Mouse (Mus musculus): ENCODE measurements around the gene D130052B06Rik. TPM values are rescaled to one million over a fixed set of nuclear protein-coding genes. Genes with fewer than 3 reads are reported as not detected.

D130052B06Rik gene
- polyA plus RNA-seq, 1 experiment = not detected

DNA sequence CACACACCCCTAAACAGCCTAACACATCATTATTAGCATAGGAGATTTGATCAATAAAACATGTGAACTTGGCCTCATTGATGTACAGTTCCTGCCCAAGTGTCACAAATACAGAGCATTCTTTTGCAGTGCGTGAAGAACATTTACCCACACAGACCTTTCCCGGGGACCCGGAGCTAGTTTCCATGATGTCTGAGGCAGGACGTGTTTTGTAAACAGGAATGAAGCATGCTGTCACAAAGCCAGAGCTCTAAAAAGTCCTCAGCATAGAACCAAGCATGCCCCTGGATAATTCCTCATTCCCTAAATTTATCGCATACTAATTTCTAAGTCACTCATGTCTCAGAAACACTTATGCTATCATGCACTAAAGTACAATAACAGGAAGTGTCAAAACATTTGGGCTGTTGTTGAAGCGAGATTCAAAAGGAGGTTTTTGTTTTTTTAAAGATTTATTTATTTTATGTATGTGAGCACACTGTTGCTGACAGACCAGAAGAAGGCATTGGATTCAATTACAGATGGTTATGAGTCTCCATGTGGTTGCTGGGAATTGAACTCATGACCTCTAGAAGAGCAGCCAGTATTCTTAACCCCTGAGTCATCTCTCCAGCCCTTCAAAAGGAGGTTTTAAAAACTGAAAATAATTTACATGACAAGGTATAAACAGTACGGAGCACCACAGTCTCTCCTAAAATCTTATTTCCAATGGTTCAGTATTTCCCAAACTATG is 56.9 kb downstream of the D130052B06Rik start:
- H3K9me3 ChIP-seq (ENCODE audit: control insufficient read depth, low read length) = no peaks in the 10 kb centered on the region
- no peaks in the 10 kb centered on the region for H3K36me3 ChIP-seq (ENCODE audit: control insufficient read depth)
- no peaks in the 10 kb centered on the region for H3K27me3 ChIP-seq (ENCODE audit: control insufficient read depth)
- no peak overlapping the region for H3K4me3 ChIP-seq (replicated peaks)
- no peaks in the 10 kb centered on the region for H3K4me1 ChIP-seq (ENCODE audit: control insufficient read depth)
- TF ChIP-seq TAL1 (IDR thresholded peaks at IDR 0.05; ENCODE audit: low read length) (no peak), GATA1 (IDR thresholded peaks at IDR 0.05; ENCODE audit: low read length) (no peak)

DNA sequence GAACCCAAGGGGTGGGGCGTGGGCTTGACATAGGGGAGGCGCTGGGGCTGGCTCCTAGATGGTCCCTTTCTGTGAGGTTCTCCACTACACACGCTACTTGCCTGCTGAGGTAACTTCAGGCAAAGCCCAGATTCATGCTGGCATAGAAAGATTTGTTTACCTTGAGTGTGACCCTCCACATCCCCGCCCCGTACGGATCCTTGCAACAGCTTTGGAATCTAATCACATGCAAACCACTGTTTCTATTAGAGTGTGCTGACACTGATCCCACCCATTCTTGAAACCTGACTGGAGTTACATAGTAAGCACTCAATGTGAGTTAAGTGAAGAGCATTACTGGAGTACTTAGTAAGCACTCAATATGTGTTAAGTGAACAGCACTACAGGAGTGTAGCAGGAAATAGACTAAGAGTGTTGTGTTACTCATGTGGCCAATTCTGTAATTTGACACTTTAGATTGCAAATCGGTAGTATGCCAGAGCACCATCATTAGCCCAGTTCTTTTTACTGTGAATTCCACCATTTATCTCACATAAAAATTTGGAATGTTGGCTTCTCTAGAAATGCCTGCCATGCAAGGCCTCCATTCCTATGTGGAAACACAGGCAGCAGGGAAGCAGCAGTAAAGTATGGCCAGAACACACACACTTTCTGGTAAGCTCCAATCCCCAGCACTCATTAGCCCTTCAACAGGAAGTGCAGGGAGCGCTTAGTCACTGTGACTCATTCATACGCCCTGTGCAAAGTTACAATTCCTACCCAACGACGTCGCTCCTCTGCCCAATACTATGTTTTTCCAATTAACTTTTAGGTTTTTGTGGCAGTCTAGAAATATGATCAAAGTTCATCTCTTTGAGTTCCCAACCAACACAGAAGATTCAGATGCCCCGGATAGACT is 61.2 kb downstream of the D130052B06Rik start:
- TF ChIP-seq TAL1 (IDR thresholded peaks at IDR 0.05; ENCODE audit: low read length) = no peak
- TF ChIP-seq GATA1 (IDR thresholded peaks at IDR 0.05; ENCODE audit: low read length) = no peak
- Histone ChIP-seq H3K36me3 (ENCODE audit: control insufficient read depth) (no peaks in the 10 kb centered on the region), H3K4me3 (replicated peaks) (no peak overlapping the region)

DNA sequence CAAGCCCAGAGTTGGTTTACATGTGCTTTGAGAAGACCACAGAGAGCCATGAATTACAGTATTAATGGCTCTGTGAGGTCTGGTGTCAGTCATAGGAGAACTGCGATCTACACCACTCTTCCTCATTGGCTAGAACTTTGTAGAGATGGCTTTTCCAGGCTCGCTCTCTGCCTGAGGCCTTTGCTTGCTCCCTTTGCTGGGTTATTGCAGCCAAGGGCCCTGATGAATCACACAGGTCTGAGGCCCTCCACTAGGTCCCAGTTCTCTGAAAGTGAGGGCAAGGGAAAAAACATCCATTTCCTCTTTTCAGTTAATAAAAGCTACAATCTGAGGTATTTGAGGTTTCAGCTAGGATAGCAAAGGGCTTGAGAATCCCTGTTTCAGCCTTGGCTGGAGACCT is 64.5 kb downstream of the D130052B06Rik start:
- H3K27me3 ChIP-seq (ENCODE audit: control insufficient read depth) = no peaks in the 10 kb centered on the region
- H3K4me3 ChIP-seq (replicated peaks) = no peak overlapping the region
- no peaks in the 10 kb centered on the region for H3K9me3 ChIP-seq (ENCODE audit: control insufficient read depth, low read length)
- H3K4me1 ChIP-seq (ENCODE audit: control insufficient read depth) = no peaks in the 10 kb centered on the region
- H3K36me3 ChIP-seq (ENCODE audit: control insufficient read depth) = no peaks in the 10 kb centered on the region
- TF ChIP-seq TAL1 (IDR thresholded peaks at IDR 0.05; ENCODE audit: low read length) = no peak
- no peak for TF ChIP-seq GATA1 (IDR thresholded peaks at IDR 0.05; ENCODE audit: low read length)

More for the DNA sequence above, 61.2 kb downstream of the D130052B06Rik start:
- Histone ChIP-seq H3K27me3 (ENCODE audit: control insufficient read depth) (no peaks in the 10 kb centered on the region), H3K9me3 (ENCODE audit: control insufficient read depth, low read length) (no peaks in the 10 kb centered on the region), H3K4me1 (ENCODE audit: control insufficient read depth) (no peaks in the 10 kb centered on the region)

DNA sequence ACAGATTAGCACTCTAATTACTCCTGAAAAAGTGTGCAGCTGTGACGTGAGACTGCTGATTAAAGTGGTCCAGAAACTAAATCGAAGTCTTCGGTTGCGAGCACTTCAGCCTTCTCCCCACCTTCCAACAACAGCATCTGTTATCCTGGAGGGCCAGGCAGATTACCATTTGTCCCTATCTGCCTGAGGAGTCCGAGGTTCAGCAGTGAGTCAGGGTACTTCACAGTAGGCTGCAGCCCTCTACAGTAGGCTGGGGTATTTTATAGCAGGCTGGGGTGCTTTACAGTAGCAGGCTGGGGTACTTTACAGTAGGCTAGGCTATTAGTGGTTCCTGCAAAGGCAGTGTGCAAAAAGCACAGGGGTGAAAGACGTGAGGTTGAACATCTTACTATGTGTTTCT is 69.3 kb downstream of the D130052B06Rik start:
- Histone ChIP-seq H3K4me3 (replicated peaks) (no peak overlapping the region), H3K4me1 (ENCODE audit: control insufficient read depth) (no peaks in the 10 kb centered on the region), H3K9me3 (ENCODE audit: control insufficient read depth, low read length) (no peaks in the 10 kb centered on the region), H3K27me3 (ENCODE audit: control insufficient read depth) (no peaks in the 10 kb centered on the region), H3K36me3 (ENCODE audit: control insufficient read depth) (no peaks in the 10 kb centered on the region)
- TF ChIP-seq GATA1 (IDR thresholded peaks at IDR 0.05; ENCODE audit: low read length) = no peak
- no peak for TF ChIP-seq TAL1 (IDR thresholded peaks at IDR 0.05; ENCODE audit: low read length)

DNA sequence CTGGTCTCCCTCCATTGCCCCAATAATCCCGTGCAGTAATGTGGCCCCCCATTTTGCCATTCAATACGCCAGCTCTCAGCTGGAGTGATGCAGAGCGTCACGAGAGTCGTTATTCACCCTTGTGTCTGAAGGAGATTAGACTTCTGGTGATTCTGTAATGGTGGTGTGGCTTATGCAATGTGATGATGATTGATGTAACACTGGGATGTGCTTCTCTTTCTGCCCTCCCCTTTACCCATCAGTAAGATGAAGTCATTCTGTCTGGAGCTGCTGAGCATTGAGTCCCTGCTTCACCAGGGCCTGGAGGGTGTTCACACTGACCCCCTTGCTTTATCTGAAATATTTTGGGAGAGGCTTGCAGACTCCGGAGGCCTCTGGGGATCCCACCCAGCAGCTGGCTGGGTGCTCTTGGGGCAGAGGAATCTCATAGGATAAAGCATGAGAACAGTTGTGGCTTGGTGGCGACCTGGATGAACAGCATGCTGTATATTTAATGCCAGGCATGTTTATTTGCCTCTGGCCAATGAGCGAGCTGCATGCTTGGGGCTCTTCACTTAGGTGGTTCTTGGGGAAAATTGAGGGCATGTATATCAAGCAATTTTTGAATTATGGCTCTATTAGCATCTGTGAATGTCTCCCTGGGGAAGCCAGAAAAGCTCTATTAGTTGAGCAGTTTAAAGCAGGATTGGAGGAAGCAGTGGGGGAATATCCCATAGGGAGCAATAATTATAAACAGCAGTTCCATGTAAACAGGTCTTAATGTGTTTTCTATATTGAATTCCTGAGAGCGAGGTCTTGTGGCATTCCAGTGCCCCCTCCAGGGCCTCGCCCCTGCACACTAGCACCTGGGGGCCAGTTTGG is 71.2 kb downstream of the D130052B06Rik start:
- H3K27me3 ChIP-seq (ENCODE audit: control insufficient read depth) = no peaks in the 10 kb centered on the region
- no peaks in the 10 kb centered on the region for H3K9me3 ChIP-seq (ENCODE audit: control insufficient read depth, low read length)
- H3K4me3 ChIP-seq (replicated peaks) = no peak overlapping the region
- no peaks in the 10 kb centered on the region for H3K36me3 ChIP-seq (ENCODE audit: control insufficient read depth)
- no peak for TF ChIP-seq GATA1 (IDR thresholded peaks at IDR 0.05; ENCODE audit: low read length)
- no peak for TF ChIP-seq TAL1 (IDR thresholded peaks at IDR 0.05; ENCODE audit: low read length)
- H3K4me1 ChIP-seq (ENCODE audit: control insufficient read depth) = no peaks in the 10 kb centered on the region

Other genes starting within 250 kb of the D130052B06Rik start
- gene Ranbp17, start 85.6 kb upstream of the D130052B06Rik start, polyA plus RNA-seq (2012) = 0.09 and 0.10 TPM in 2 replicates
- gene Gabrp, start 20.3 kb upstream of the D130052B06Rik start, polyA plus RNA-seq (2012) = not detected in 2 replicates

Measured in erythroblast, embryonic 14.5 days (primary cell).